Mouse (Mus musculus) ES-E14 (cell line): ENCODE results near the gene Emp3.
A peak's percentile ranks its signal among the peaks of the same experiment; 100 is the strongest.

ENCODE experiments used
- CHD2 ChIP-seq: IDR thresholded peaks from 2 replicates; pipeline ENCODE4 v1.6.1; 2014; ENCODE audit warnings: mild to moderate bottlenecking, low read depth, low read length, inconsistent platforms
- ZNF384 ChIP-seq: IDR thresholded peaks from 2 replicates; pipeline ENCODE4 v1.6.1; 2012; ENCODE audit warnings: low read depth, low read length, inconsistent platforms

DNA sequence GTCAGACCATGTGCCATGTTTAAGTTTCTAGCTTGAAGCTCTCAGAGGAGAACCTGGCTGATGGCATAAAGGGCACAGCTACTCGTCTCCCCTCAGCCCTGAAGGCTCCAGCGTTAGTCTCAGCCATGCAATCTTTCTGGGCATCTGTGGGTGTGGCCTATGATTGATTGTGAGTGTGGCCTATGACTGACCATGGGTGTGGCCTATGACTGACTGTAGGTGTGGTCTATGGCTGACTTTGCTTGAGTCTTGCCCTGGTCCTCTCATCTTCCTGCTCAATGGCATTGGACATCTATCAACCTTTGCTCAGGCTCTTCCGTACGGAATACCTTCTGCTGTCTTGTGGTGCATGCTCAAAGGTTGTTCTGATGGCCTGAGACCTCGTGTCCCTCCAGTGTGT is 19.6 kb downstream of the Emp3 start:
- no peak for TF ChIP-seq ZNF384
- 0 out of 2 replicates have a peak, but pooled peaks have one; percentile 44 for TF ChIP-seq CHD2
